Mouse (Mus musculus): Measurements from ENCODE around the gene Pgap3. TPM values are rescaled to one million over a fixed set of nuclear protein-coding genes. Genes with fewer than 3 reads are reported as not detected.

Gene Pgap3
- polyA plus RNA-seq, 1 experiment from 2014 or later = 16.8 TPM

DNA sequence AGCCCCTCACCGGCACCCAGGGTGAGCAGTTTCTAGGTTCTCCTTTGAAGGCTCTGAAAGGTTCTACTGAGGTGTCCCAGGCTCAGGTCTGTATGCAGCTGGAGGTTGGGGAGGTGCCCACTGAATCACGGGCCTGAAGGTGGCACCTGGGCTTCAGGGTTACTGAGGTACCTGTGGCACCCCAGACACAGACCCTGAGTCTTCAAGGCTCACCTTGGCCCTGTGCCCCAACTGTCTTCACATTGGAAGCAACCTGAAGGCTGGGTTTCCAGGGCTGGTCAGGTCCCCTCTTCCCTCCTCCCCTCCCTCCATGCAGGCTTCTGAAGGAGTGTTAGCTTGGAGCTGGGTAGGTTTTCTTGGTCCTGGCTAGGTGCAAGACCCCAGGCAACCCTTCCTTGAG is 18.6 kb downstream of the Pgap3 start:
- Histone ChIP-seq H3K4me1 (peaks cover 10% of the 10 kb centered on the region), H3K27me3 (peaks cover 30% of the 10 kb centered on the region), H3K4me3 (replicated peaks) (no peak overlapping the region), H3K4me2 (replicated peaks) (no peak overlapping the region), H3K27ac (replicated peaks) (no peak overlapping the region), H3K36me3 (peaks cover 43% of the 10 kb centered on the region), H3K9ac (no peak overlapping the region), H3K9me3 (replicated peaks) (no peaks in the 10 kb centered on the region)
- WGBS = 82% methylated on average over 2 of the region's 2 CpGs
- ATAC-seq (ENCODE audit: insufficient number of reproducible peaks, low FRiP score, low TSS enrichment, low read depth) = no peak

DNA sequence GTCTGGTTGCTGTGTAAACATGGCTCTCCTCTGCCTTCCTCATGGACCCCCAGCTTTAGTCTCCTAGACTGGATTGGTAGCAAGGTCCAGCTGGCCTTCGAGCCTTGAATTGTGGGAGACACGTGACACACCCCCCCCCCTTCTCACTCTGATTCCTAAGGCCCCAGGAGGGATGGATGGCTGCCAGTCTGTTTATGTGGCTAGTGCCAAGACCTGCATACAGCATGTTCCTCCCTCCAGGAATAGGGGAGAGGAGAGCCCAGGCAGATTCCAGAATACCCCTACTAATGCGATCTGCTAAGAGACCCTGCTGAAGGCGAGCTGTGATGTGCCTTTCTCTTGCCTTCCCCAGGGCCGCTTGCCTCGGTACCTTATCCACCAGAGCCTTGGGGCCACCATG is 20.2 kb downstream of the Pgap3 start:
- 79% methylated on average over 6 of the region's 6 CpGs for WGBS
- peaks cover 58% of the 10 kb centered on the region for H3K36me3 ChIP-seq
- H3K9ac ChIP-seq = no peak overlapping the region

DNA sequence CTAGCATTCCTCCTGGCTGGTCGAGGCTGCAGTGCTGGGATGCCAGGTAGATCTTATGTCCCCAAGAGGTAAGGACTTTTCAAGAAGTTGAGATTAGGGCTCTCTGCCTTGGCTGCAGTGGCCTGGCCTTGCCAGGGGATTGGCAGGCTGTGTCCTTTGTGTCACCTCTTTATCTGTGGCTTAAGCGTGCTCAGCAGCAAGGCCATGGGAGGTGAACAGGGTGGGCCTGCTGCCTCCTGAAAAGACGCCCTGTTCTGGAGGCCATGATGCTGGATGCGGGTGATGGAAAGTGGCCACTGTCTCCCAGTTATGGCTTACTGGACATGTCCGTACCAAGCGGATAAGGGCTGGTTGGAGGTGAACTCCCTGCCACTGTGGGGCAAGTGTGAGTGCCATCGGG is 20.9 kb downstream of the Pgap3 start:
- H3K9ac ChIP-seq = no peak overlapping the region
- no peaks in the 10 kb centered on the region for H3K9me3 ChIP-seq (replicated peaks)
- H3K36me3 ChIP-seq = peaks cover 63% of the 10 kb centered on the region
- no peak overlapping the region for H3K4me2 ChIP-seq (replicated peaks)
- 0 out of 2 replicates have a peak overlapping the region, but pooled peaks have one; percentile 7 for H3K27ac ChIP-seq (replicated peaks)
- no peak for ATAC-seq (ENCODE audit: insufficient number of reproducible peaks, low FRiP score, low TSS enrichment, low read depth)
- peaks cover 5% of the 10 kb centered on the region for H3K4me1 ChIP-seq
- H3K27me3 ChIP-seq = peaks cover 7% of the 10 kb centered on the region
- 90% methylated on average over 7 of the region's 7 CpGs for WGBS
- H3K4me3 ChIP-seq (replicated peaks) = no peak overlapping the region

More for the DNA sequence above, 20.2 kb downstream of the Pgap3 start:
- H3K27me3 ChIP-seq = peaks cover 14% of the 10 kb centered on the region
- H3K9me3 ChIP-seq (replicated peaks) = no peaks in the 10 kb centered on the region
- no peak for ATAC-seq (ENCODE audit: insufficient number of reproducible peaks, low FRiP score, low TSS enrichment, low read depth)
- no peak overlapping the region for H3K4me3 ChIP-seq (replicated peaks)
- H3K4me1 ChIP-seq = peaks cover 5% of the 10 kb centered on the region
- no peak overlapping the region for H3K27ac ChIP-seq (replicated peaks)
- H3K4me2 ChIP-seq (replicated peaks) = no peak overlapping the region

DNA sequence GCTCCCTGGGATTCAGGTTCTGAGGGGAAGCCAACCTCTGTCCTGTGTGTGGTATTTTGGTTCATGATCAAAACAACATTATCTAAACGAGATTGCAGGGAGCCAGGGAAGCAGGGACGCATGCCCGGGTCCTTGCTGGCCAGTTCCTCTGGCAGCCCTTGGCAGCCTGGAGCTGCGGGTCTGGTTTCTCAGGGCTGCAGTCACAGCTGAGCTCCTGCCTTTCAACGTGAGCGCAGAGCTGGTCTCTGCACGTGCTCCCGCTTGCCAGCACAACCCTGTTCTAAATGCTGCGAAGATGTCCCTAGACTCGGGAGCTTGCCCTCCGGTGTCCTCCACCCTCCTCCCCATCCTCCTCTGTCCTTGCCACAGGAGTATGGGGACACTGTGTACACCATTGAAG is 22.5 kb downstream of the Pgap3 start:
- Histone ChIP-seq H3K9me3 (replicated peaks) (no peaks in the 10 kb centered on the region), H3K4me2 (replicated peaks) (no peak overlapping the region), H3K4me1 (peaks cover 5% of the 10 kb centered on the region), H3K27ac (replicated peaks) (no peak overlapping the region), H3K36me3 (peaks cover 63% of the 10 kb centered on the region), H3K27me3 (no peaks in the 10 kb centered on the region), H3K4me3 (replicated peaks) (no peak overlapping the region), H3K9ac (no peak overlapping the region)
- WGBS = 69% methylated on average over 11 of the region's 11 CpGs
- no peak for ATAC-seq (ENCODE audit: insufficient number of reproducible peaks, low FRiP score, low TSS enrichment, low read depth)

DNA sequence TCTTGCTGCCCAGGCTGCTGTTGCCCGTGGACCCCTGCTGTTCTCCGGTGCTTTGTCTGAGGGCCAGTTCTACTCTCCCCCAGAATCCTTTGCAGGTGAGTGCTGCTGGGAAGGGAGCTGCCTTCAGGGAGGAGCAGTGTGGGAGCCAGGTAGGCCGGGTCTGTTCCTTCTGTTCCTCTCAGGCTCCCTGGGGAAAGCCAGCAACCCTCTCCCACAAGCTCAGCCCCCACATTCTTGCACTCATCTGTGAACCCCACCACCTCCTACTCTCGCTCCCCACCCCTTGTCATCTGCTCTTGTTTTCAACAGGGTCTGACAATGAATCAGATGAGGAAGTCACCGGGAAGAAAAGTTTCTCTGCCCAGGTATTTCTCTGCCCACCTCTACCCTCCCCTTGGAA is 23.5 kb downstream of the Pgap3 start:
- 81% methylated on average over 5 of the region's 5 CpGs for WGBS
- ATAC-seq (ENCODE audit: insufficient number of reproducible peaks, low FRiP score, low TSS enrichment, low read depth) = no peak

DNA sequence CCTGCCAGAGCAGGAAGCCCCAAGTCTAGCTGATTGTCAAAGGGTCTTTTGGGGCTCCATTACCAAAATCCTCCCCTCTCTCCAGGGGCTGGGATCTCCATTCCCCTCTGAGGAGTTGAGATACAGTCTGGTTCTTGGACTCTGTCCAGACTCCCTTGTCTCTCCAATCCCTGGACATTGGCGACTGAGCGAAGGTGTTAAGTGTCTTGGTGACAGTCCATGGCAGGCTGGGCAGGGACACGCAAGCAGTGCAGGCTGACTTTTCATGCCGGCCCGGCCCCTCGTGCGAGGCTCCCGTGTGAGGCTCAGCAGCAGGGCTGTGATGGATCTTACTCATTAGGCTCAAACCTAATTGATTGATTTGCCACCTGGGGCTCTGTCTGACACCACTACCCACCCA is 26.0 kb downstream of the Pgap3 start:
- no peak overlapping the region for H3K4me3 ChIP-seq (replicated peaks)
- peaks cover 46% of the 10 kb centered on the region for H3K36me3 ChIP-seq
- no peak overlapping the region for H3K27ac ChIP-seq (replicated peaks)
- peaks cover 14% of the 10 kb centered on the region for H3K4me1 ChIP-seq
- WGBS = 89% methylated on average over 8 of the region's 8 CpGs
- ATAC-seq (ENCODE audit: insufficient number of reproducible peaks, low FRiP score, low TSS enrichment, low read depth) = no peak
- no peaks in the 10 kb centered on the region for H3K9me3 ChIP-seq (replicated peaks)
- H3K27me3 ChIP-seq = no peaks in the 10 kb centered on the region
- H3K4me2 ChIP-seq (replicated peaks) = no peak overlapping the region
- H3K9ac ChIP-seq = no peak overlapping the region

More for the DNA sequence above, 23.5 kb downstream of the Pgap3 start:
- peaks cover 8% of the 10 kb centered on the region for H3K4me1 ChIP-seq
- no peak overlapping the region for H3K9ac ChIP-seq
- no peaks in the 10 kb centered on the region for H3K9me3 ChIP-seq (replicated peaks)
- no peaks in the 10 kb centered on the region for H3K27me3 ChIP-seq
- H3K27ac ChIP-seq (replicated peaks) = no peak overlapping the region
- H3K4me2 ChIP-seq (replicated peaks) = no peak overlapping the region
- H3K36me3 ChIP-seq = peaks cover 63% of the 10 kb centered on the region
- H3K4me3 ChIP-seq (replicated peaks) = no peak overlapping the region

DNA sequence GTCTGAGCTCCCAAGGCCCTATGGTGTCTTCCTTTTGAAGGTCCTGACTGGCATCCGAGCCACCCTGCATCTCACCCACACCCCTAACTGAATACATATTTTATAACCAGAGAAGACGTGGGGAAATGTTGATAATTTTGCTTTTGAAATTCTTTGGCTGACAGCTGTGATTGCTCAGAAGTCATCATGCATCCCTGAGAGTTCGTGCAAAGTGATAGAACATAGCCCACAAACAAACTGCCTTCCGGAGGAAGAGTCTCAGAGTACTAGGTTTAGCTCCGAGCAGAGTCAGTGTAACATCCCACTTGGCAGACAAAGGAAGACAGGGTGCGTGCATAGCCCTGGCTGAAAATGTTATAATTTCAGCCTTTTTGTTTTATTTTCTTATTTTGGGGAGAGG is 27.0 kb downstream of the Pgap3 start:
- Histone ChIP-seq H3K4me1 (peaks cover 10% of the 10 kb centered on the region; the same call in 1 of the 2 replicates), H3K4me3 (replicated peaks) (no peak overlapping the region), H3K9ac (no peak overlapping the region), H3K4me2 (replicated peaks) (no peak overlapping the region), H3K36me3 (peaks cover 36% of the 10 kb centered on the region), H3K27me3 (no peaks in the 10 kb centered on the region), H3K9me3 (replicated peaks) (no peaks in the 10 kb centered on the region), H3K27ac (replicated peaks) (no peak overlapping the region)
- WGBS = 89% methylated on average over 6 of the region's 6 CpGs
- no peak for ATAC-seq (ENCODE audit: insufficient number of reproducible peaks, low FRiP score, low TSS enrichment, low read depth)

DNA sequence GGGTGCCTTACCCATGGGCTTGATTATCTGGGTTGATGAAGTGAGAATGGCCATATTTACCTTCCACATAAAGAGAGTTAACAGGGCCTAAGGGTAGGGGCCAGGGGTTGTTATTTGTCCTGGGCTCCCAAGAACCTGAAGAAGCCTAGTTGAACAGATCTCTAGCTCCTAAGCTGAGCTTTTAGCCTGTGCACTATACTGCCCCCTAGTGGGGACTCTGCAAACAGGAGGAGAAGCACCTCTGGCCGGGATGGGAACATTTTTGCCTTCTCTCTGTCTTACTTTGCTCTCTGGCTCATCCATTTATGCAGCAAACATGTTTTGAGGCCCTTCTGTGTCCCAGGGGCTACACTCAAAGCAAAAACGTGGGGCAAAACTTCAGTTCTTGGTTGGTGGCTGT is 27.9 kb downstream of the Pgap3 start:
- 4% methylated on average over 2 of the region's 2 CpGs for WGBS
- Histone ChIP-seq H3K4me2 (replicated peaks) (no peak overlapping the region), H3K4me3 (replicated peaks) (no peak overlapping the region), H3K36me3 (peaks cover 28% of the 10 kb centered on the region), H3K27me3 (no peaks in the 10 kb centered on the region), H3K4me1 (peaks cover 11% of the 10 kb centered on the region; the same call in 1 of the 2 replicates), H3K27ac (replicated peaks) (no peak overlapping the region), H3K9me3 (replicated peaks) (no peaks in the 10 kb centered on the region), H3K9ac (no peak overlapping the region)
- no peak for ATAC-seq (ENCODE audit: insufficient number of reproducible peaks, low FRiP score, low TSS enrichment, low read depth)

DNA sequence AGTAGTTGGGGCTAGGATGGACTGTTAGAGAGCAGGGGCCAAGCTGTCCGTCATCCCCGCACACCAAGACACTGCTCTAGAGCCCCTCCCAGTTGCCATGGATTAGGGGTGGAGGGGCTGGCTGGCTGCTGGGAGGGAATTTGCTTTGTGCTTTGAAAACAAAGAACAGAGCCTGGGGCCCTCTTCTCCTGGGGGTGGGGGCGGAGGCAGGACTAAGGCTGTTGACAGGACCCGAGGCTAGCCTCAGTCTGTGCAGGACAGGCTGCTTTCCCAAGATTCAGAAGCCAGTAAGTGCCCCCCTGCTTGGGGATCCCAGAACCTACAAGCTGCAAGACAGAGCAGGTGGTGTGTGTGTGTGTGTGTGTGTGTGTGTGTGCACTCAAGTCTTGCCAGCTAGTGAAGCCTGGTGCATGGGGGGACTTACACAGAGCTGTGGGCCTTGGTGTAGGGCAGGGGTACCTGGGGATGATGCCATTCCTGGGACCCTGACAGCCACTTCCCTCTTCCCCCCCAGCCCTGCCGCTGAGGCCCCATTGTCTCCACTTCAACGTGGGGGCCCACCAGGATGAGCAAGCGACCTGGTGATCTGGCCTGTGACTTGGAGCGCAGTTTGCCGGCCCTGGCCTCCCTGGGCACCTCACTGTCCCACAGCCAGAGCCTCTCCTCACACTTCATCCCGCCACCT is 28.6 kb downstream of the Pgap3 start:
- no peak overlapping the region for H3K4me3 ChIP-seq (replicated peaks)
- 42% methylated on average over 10 of the region's 10 CpGs for WGBS
- no peak overlapping the region for H3K9ac ChIP-seq
- 0 out of 2 replicates have a peak, but pooled peaks have one; percentile 6 for ATAC-seq (ENCODE audit: insufficient number of reproducible peaks, low FRiP score, low TSS enrichment, low read depth)
- H3K9me3 ChIP-seq (replicated peaks) = no peaks in the 10 kb centered on the region
- peaks cover 21% of the 10 kb centered on the region for H3K36me3 ChIP-seq
- H3K27me3 ChIP-seq = no peaks in the 10 kb centered on the region
- H3K4me1 ChIP-seq = peaks cover 14% of the 10 kb centered on the region; the same call in 1 of the 2 replicates
- H3K27ac ChIP-seq (replicated peaks) = no peak overlapping the region
- no peak overlapping the region for H3K4me2 ChIP-seq (replicated peaks)

DNA sequence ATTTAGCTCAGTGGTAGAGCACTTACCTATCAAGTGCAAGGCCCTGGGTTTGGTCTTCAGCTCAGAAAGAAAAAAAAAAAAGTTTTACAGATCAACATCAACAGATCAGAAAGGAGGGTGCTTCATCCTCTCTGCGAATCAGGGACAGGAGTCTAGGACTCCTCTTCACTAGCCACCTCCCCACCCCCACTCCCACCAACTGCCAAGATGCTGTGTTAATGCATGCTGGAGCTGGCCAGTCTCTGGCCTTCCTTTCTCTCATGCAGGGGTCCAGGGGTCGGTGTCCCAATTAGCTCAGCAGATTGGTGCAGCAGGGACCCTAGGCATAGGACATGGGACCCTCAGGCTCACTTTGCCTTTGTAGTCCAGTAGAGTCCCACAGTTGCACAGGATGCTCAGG is 29.7 kb downstream of the Pgap3 start:
- H3K9ac ChIP-seq = no peak overlapping the region
- peaks cover 14% of the 10 kb centered on the region; the same call in 1 of the 2 replicates for H3K4me1 ChIP-seq
- no peak overlapping the region for H3K4me3 ChIP-seq (replicated peaks)
- H3K4me2 ChIP-seq (replicated peaks) = no peak overlapping the region
- H3K36me3 ChIP-seq = peaks cover 10% of the 10 kb centered on the region
- 78% methylated on average over 2 of the region's 2 CpGs for WGBS
- ATAC-seq (ENCODE audit: insufficient number of reproducible peaks, low FRiP score, low TSS enrichment, low read depth) = no peak; the same call in 1 of the 2 replicates
- H3K27ac ChIP-seq (replicated peaks) = no peak overlapping the region
- H3K9me3 ChIP-seq (replicated peaks) = no peaks in the 10 kb centered on the region
- H3K27me3 ChIP-seq = no peaks in the 10 kb centered on the region

DNA sequence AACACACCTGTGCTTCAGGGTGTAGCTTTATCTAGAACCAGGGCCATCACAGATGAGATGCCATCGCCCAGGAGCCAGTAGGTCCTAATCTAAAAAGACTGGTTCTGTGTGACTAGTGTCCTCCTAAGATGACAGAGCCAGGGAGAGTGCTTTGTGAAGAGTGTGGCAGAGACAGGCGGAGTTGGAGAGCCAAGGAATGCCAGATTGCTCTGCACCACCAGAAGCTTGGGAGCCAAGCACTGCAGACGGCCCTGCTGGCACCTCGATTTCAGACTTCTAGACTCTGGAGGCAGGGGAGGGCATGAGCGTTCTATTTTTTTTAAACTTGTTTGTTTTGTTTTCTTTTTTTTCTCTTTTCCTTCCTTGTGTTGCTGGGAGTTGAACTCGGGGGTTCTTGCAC is 31.0 kb downstream of the Pgap3 start:
- 76% methylated on average over 6 of the region's 6 CpGs for WGBS
- Histone ChIP-seq H3K27me3 (no peaks in the 10 kb centered on the region), H3K4me1 (peaks cover 14% of the 10 kb centered on the region; the same call in 1 of the 2 replicates), H3K27ac (replicated peaks) (no peak overlapping the region), H3K9ac (no peak overlapping the region), H3K4me3 (replicated peaks) (no peak overlapping the region), H3K9me3 (replicated peaks) (no peaks in the 10 kb centered on the region), H3K4me2 (replicated peaks) (no peak overlapping the region), H3K36me3 (no peaks in the 10 kb centered on the region)
- no peak for ATAC-seq (ENCODE audit: insufficient number of reproducible peaks, low FRiP score, low TSS enrichment, low read depth)

DNA sequence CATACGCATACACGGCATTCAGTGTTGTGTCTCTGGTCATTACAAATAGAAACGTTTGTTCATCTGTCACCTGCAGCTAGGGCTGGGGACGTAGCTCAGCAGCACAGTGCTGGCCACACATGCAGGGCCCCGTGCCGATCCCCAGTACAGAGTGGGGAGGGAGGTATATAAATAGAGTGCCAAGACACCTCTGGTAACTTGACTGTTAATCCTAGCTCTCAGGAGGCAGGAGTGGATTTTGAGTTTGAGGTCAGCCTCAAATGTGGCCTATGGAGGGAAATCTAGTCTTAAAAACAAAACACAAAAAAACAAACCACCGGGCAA is 32.5 kb downstream of the Pgap3 start:
- WGBS = 83% methylated on average over 7 of the region's 7 CpGs
- H3K4me3 ChIP-seq (replicated peaks) = no peak overlapping the region
- peaks cover 14% of the 10 kb centered on the region; the same call in 1 of the 2 replicates for H3K4me1 ChIP-seq
- H3K4me2 ChIP-seq (replicated peaks) = no peak overlapping the region
- no peak overlapping the region for H3K9ac ChIP-seq
- H3K9me3 ChIP-seq (replicated peaks) = no peaks in the 10 kb centered on the region
- no peak overlapping the region for H3K27ac ChIP-seq (replicated peaks)
- no peaks in the 10 kb centered on the region for H3K36me3 ChIP-seq
- no peak for ATAC-seq (ENCODE audit: insufficient number of reproducible peaks, low FRiP score, low TSS enrichment, low read depth)
- H3K27me3 ChIP-seq = no peaks in the 10 kb centered on the region
